Mouse (Mus musculus) small intestine, adult 2 months (tissue): ENCODE results near the gene Entr1. TPM values are rescaled to one million over a fixed set of nuclear protein-coding genes. Genes with fewer than 3 reads are reported as not detected.
A peak's percentile ranks its signal among the peaks of the same experiment; 100 is the strongest.
"Not testable (repeated sequence)": the region's sequence is repeated elsewhere in the genome, so short reads cannot be mapped to it uniquely, and the experiment has no call there.

ENCODE experiments used
- H3K27ac ChIP-seq: fragments of 200-500 bp; 2 replicates; pipeline ENCODE4 v1.5.1; 2012; ENCODE audit warnings: low read depth, low read length, control low read depth, inconsistent platforms; ENCODE audit not compliant: insufficient read depth
- H3K27me3 ChIP-seq: fragments of 200-500 bp; 2 replicates; pipeline ENCODE4 v1.6.1; 2012; ENCODE audit warnings: mild to moderate bottlenecking, moderate library complexity, low read length, inconsistent platforms; ENCODE audit not compliant: control insufficient read depth, insufficient read depth
- H3K36me3 ChIP-seq: fragments of 200-500 bp; 2 replicates; pipeline ENCODE4 v1.6.1; 2012; ENCODE audit warnings: mild to moderate bottlenecking, low read length, control low read depth, inconsistent platforms; ENCODE audit not compliant: control insufficient read depth, insufficient read depth
- H3K4me1 ChIP-seq: fragments of 200-500 bp; 2 replicates; pipeline ENCODE4 v1.6.1; 2012; ENCODE audit warnings: low read length, inconsistent platforms, mixed read lengths; ENCODE audit not compliant: control insufficient read depth, insufficient read depth, insufficient read length
- H3K4me3 ChIP-seq: fragments of 200-500 bp; 2 replicates; pipeline ENCODE4 v1.5.1; 2012; ENCODE audit warnings: low read depth, mild to moderate bottlenecking, control low read depth, inconsistent platforms, low read length, moderate library complexity
- CTCF ChIP-seq: fragments of 200-500 bp; IDR thresholded peaks from 2 replicates; pipeline ENCODE4 v1.5.1; 2012; ENCODE audit warnings: low read depth, mild to moderate bottlenecking, control low read depth, inconsistent platforms, low read length, moderate library complexity, mixed read lengths; ENCODE audit not compliant: insufficient replicate concordance, insufficient read length; ENCODE audit errors: extremely low read depth
- POLR2A ChIP-seq: fragments of 200-500 bp; IDR thresholded peaks from 2 replicates; pipeline ENCODE4 v1.6.1; 2012; ENCODE audit warnings: low read depth, mild to moderate bottlenecking, control low read depth, inconsistent platforms, low read length, moderate library complexity
- WGBS: fragments of 180-500 bp; shearing (Covaris S2); methylation state at CpG from one replicate; pipeline ENCODE4 v1.1.7; 2018; 5-methylcytosine and 5-hydroxymethylcytosine counted together
- polyA plus RNA-seq: library from polyadenylated mRNA; depleted of rRNA; stranded (reverse); fragments of >200 nt; gene quantifications from 2 replicates; pipeline ENCODE4 v1.2.3, GENCODE M21; 2012

Gene Entr1
- polyA plus RNA-seq, 1 experiment: 60.0 TPM

DNA sequence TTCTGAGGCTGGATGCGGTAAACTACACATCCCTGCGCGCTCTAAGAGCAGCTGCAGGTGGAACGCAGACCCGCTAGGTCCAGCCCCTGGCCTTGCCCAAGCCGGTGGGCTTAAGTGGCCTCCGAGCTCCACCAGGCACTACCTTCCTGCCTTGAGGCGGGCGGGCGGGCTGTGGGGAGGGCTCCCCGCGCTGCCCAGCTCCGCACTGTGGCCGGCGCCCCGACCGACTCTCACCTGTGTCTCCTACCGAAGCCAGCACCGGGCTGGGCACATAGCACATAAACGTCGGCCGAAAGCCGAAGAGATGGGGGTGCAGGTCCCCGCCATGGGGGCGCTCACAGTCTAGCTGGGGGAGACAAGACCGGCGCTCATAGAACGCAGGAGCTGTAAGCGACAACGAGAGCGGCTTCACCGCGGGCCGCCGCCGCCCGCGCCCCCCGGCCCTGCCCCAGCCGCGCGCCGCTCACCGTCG lies 398 bp downstream of the Entr1 start:
- WGBS: under 1% methylated on average over 35 of the region's 45 CpGs
- no peak overlapping the region for H3K27ac ChIP-seq
- TF ChIP-seq CTCF (no peak), POLR2A (no peak)
- H3K27me3 ChIP-seq: no peaks in the 10 kb centered on the region
- peak overlapping the region; percentile 91 for H3K4me3 ChIP-seq
- peaks cover 7% of the 10 kb centered on the region for H3K4me1 ChIP-seq
- H3K36me3 ChIP-seq: peaks cover 62% of the 10 kb centered on the region

- 80% methylated on average over 3 of the region's 3 CpGs for WGBS
- H3K4me1 ChIP-seq: peaks cover 7% of the 10 kb centered on the region
- no peak for TF ChIP-seq POLR2A
- TF ChIP-seq CTCF: no peak
- H3K36me3 ChIP-seq: peaks cover 61% of the 10 kb centered on the region
- H3K27me3 ChIP-seq: no peaks in the 10 kb centered on the region
- H3K27ac ChIP-seq: no peak overlapping the region
- H3K4me3 ChIP-seq: no peak overlapping the region
These were observed 1.4 kb downstream of the Entr1 start for GRCm38 (mm10) chr2:26387713-26388112.

DNA sequence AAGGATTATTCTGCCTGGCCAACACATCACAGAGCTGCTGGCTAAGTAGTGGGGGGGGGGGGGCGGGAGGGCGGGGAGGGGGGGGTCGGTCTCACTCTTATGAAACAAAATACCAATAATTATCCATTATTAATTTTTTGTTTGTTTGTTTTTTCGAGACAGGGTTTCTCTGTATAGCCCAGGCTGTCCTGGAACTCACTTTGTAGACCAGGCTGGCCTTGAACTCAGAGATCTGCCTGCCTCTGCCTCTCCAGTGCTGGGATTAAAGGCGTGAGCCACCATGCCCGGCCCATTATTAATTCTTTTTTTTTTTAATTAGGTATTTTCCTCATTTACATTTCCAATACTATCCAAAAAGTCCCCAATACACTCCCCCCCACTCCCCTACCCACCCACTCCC lies 8.2 kb downstream of the Entr1 start:
- WGBS: 24% methylated on average over 6 of the region's 6 CpGs
- Histone ChIP-seq H3K4me3 (peak overlapping the region; percentile 98), H3K36me3 (peaks cover 40% of the 10 kb centered on the region)
- H3K27me3 ChIP-seq, H3K4me1 ChIP-seq, H3K27ac ChIP-seq: not testable (repeated sequence)

DNA sequence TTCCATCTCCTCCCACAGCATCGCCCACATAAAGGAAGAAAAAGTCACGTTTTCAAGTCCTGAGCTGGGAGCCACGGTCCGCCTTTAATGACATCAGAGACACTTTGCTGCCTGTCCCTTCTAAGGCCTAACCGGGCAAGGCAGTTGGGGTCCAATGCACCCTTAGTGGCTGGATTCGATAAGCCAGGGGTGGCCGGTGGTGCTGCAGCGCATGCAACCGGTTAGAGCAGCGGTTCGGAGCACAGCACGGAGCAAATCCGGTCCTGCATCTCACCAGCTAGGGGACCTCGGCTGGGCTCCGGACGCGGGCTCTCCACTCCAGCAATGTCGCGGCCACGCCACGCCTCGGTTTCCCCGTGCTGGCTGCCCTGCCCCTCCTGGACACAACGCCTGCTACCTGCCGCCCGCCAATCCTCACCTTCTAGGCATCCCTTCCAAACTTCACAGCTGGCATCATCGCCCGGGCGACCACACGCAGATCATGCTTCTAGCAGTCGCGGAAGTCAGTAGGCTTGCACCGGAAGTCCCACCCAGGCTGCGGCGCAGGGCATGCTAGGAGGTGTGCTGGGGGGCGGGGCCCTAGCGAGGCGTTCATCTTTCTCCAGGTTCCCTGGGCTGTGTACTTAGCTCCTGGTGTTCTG lies 8.9 kb downstream of the Entr1 start, which contains the start of gene Snapc4:
Snapc4 (minus strand) TSS at position 523 of the 641 bp plus-strand sequence.
- peaks cover 3% of the 10 kb centered on the region; the same call in 1 of the 2 replicates for H3K4me1 ChIP-seq
- no peaks in the 10 kb centered on the region for H3K27me3 ChIP-seq
- peak within 1 kb of the TSS; percentile 7; the same call in 1 of the 2 replicates for H3K27ac ChIP-seq
- H3K4me3 ChIP-seq: peak within 1 kb of the TSS; percentile 98
- TF ChIP-seq CTCF: no peak
- no peak for TF ChIP-seq POLR2A
- H3K36me3 ChIP-seq: peaks cover 40% of the 10 kb centered on the region
- under 1% methylated on average over 38 of the region's 38 CpGs for WGBS

DNA sequence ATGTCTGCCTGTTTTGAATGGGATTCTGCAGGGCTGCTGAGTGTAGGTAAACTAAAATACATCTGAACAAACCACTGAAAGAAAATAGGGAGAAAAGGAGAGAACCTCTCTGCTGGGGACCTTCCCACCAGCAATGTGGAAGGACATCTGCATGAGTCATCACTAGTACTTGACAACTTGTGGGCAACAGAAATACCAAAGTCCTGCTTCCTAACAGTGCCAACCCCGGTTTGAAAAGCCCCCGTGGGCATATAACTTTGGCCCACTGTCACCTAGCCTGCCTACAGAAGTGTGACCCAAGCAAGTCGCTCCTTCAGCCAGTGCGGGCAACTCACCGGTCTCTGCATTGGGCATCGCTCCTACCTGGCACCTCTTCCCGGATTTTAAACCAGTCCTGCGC lies 16.7 kb downstream of the Entr1 start:
- peaks cover 70% of the 10 kb centered on the region for H3K36me3 ChIP-seq
- TF ChIP-seq POLR2A (no peak), CTCF (no peak)
- H3K27ac ChIP-seq: no peak overlapping the region
- H3K27me3 ChIP-seq: no peaks in the 10 kb centered on the region
- H3K4me3 ChIP-seq: no peak overlapping the region
- 95% methylated on average over 8 of the region's 8 CpGs for WGBS
- H3K4me1 ChIP-seq: no peaks in the 10 kb centered on the region

GRCm38 (mm10) chr2:26368572-26368971 lies 20.5 kb downstream of the Entr1 start:
- Histone ChIP-seq H3K27ac (no peak overlapping the region), H3K27me3 (no peaks in the 10 kb centered on the region), H3K4me3 (no peak overlapping the region), H3K36me3 (peaks cover 60% of the 10 kb centered on the region), H3K4me1 (no peaks in the 10 kb centered on the region; the same call in 1 of the 2 replicates)
- no peak for TF ChIP-seq CTCF
- TF ChIP-seq POLR2A: no peak
- 65% methylated on average over 1 of the region's 1 CpGs for WGBS

- WGBS: 92% methylated on average over 6 of the region's 6 CpGs
- Histone ChIP-seq H3K4me3 (no peak overlapping the region), H3K4me1 (no peaks in the 10 kb centered on the region; the same call in 1 of the 2 replicates), H3K27ac (no peak overlapping the region), H3K27me3 (no peaks in the 10 kb centered on the region), H3K36me3 (peaks cover 54% of the 10 kb centered on the region)
- no peak for TF ChIP-seq CTCF
- TF ChIP-seq POLR2A: no peak
These were observed 21.2 kb downstream of the Entr1 start for GRCm38 (mm10) chr2:26367911-26368310.
